Mouse (Mus musculus): ENCODE measurements around the gene St6galnac6. TPM values are rescaled to one million over a fixed set of nuclear protein-coding genes. Genes with fewer than 3 reads are reported as not detected.

The St6galnac6 gene
- total and polyA plus RNA-seq, 3 experiments: 12.5 to 26.5 TPM; not detected in 1

- no peak for DNase-seq (ENCODE audit: low read depth, low spot score)
- Histone ChIP-seq H3K36me3 (ENCODE audit: control insufficient read depth in 1 of 2, insufficient read depth in 2 of 2, low read length in 2 of 2) (no peaks in the 10 kb centered on the region), H3K27me3 (ENCODE audit: control insufficient read depth in 1 of 2, insufficient read depth in 2 of 2, low read length in 2 of 2) (no peaks in the 10 kb centered on the region), H3K9me3 (replicated peaks; ENCODE audit: insufficient read depth, low read length) (no peaks in the 10 kb centered on the region), H3K79me2 (ENCODE audit: control insufficient read depth, insufficient read depth, low read length, poor library complexity) (no peaks in the 10 kb centered on the region), H3K4me1 (ENCODE audit: control insufficient read depth in 1 of 2, insufficient read depth in 2 of 2, low read length in 2 of 2) (no peaks in the 10 kb centered on the region), H3K27ac (ENCODE audit: control insufficient read depth, low read depth, low read length) (no peak overlapping the region), H3K4me3 (ENCODE audit: control insufficient read depth in 1 of 2, insufficient read depth in 1 of 2, low read depth in 2 of 2, low read length in 2 of 2) (no peak overlapping the region), H3K9ac (ENCODE audit: control insufficient read depth, low read depth, low read length, poor library complexity, severe bottlenecking) (no peak overlapping the region)
- TF ChIP-seq KAT2A (conservative IDR thresholded peaks at IDR 0.05; ENCODE audit: low read depth, low read length) (no peak), CTCF (IDR thresholded peaks at IDR 0.05 in 2 of 3, conservative IDR thresholded peaks at IDR 0.05 in 1 of 3; ENCODE audit: control insufficient read depth in 1 of 3, insufficient read depth in 1 of 3, low read depth in 2 of 3, low read length in 3 of 3, poor library complexity in 1 of 3, severe bottlenecking in 1 of 3) (no peak), MAFK (IDR thresholded peaks at IDR 0.05; ENCODE audit: borderline replicate concordance, low read depth, low read length) (no peak), NELFE (IDR thresholded peaks at IDR 0.05; ENCODE audit: low read depth, low read length) (no peak), CHD2 (IDR thresholded peaks at IDR 0.05; ENCODE audit: low read length) (no peak), NRF1 (IDR thresholded peaks at IDR 0.05; ENCODE audit: insufficient read depth, low read depth, low read length, poor library complexity, severe bottlenecking) (no peak)
Measured at GRCm38 (mm10) chr2:32668176-32668575, 68.7 kb downstream of the St6galnac6 start.

DNA sequence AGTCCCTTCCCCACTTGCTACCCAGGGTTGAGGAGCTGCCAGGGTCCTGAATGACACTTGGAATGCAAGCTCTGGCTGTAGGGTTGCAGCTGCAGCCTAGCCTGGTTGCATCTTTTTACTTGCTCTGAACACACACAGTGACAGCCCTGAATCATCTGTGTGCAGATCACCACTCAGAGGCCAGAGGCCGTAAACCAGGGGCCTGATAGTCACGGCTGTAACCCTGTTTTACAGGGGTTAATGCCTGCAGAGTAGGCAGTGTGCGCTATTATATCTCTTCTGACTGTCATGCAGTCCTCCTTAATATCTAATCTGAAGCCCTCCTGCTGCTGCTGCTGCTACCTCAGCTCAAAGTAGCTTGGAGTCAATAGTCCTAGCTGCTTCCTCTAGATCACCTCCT lies 70.4 kb downstream of the St6galnac6 start:
- H3K79me2 ChIP-seq (ENCODE audit: control insufficient read depth, insufficient read depth, low read length, poor library complexity): no peaks in the 10 kb centered on the region
- DNase-seq (ENCODE audit: low read depth, low spot score): peak; percentile 16
- H3K4me1 ChIP-seq (ENCODE audit: control insufficient read depth in 1 of 2, insufficient read depth in 2 of 2, low read length in 2 of 2): no peaks in the 10 kb centered on the region
- TF ChIP-seq TBP (IDR thresholded peaks at IDR 0.05; ENCODE audit: low read depth, low read length) (no peak), EP300 (IDR thresholded peaks at IDR 0.05; ENCODE audit: low read depth in 1 of 2, low read length in 2 of 2) (peak in 1 of 2 experiments; percentile 13; a peak in 1 of 4 replicates)
- H3K36me3 ChIP-seq (ENCODE audit: control insufficient read depth in 1 of 2, insufficient read depth in 2 of 2, low read length in 2 of 2): no peaks in the 10 kb centered on the region
- H3K9ac ChIP-seq (ENCODE audit: control insufficient read depth, low read depth, low read length, poor library complexity, severe bottlenecking): no peak overlapping the region
- no peaks in the 10 kb centered on the region for H3K9me3 ChIP-seq (replicated peaks; ENCODE audit: insufficient read depth, low read length)
- H3K4me3 ChIP-seq (ENCODE audit: control insufficient read depth in 1 of 2, insufficient read depth in 1 of 2, low read depth in 2 of 2, low read length in 2 of 2): no peak overlapping the region
- H3K27ac ChIP-seq (ENCODE audit: control insufficient read depth, low read depth, low read length): no peak overlapping the region
- H3K27me3 ChIP-seq (ENCODE audit: control insufficient read depth in 1 of 2, insufficient read depth in 2 of 2, low read length in 2 of 2): no peaks in the 10 kb centered on the region

Other genes starting within 250 kb of the St6galnac6 start
- gene Ciz1, start 247.4 kb upstream of the St6galnac6 start, total RNA-seq (2012; rRNA removed): 20.7 and 21.6 TPM in 2 replicates
- 10 to 100 TPM in 1 of 2 experiments, not detected in 1; 99.8 TPM for gene Ciz1, start 247.4 kb upstream of the St6galnac6 start, polyA plus RNA-seq (2012; ENCODE audit: insufficient read depth in 1 of 2, insufficient read length in 2 of 2, low read depth in 1 of 2, low replicate concordance in 2 of 2, missing spikeins in 1 of 2)
- gene Dnm1, start 246.4 kb upstream of the St6galnac6 start, total RNA-seq (2012; rRNA removed): 0.42 and 0.49 TPM in 2 replicates
- 1 to 10 TPM in 1 of 2 experiments, not detected in 1; 5.0 TPM for gene Dnm1, start 246.4 kb upstream of the St6galnac6 start, polyA plus RNA-seq (2012; ENCODE audit: insufficient read depth in 1 of 2, insufficient read length in 2 of 2, low read depth in 1 of 2, low replicate concordance in 2 of 2, missing spikeins in 1 of 2)
- gene 1110008P14Rik, start 217.8 kb upstream of the St6galnac6 start, total RNA-seq (2012; rRNA removed): 52.3 and 63.5 TPM in 2 replicates
- gene 1110008P14Rik, start 217.8 kb upstream of the St6galnac6 start, polyA plus RNA-seq (2012; ENCODE audit: insufficient read depth in 1 of 2, insufficient read length in 2 of 2, low read depth in 1 of 2, low replicate concordance in 2 of 2, missing spikeins in 1 of 2): 10 to 100 TPM in 1 of 2 experiments, not detected in 1; 62.9 TPM
- not detected in 2 replicates for gene Lcn2, start 211.5 kb upstream of the St6galnac6 start, total RNA-seq (2012; rRNA removed)
- not detected for gene Lcn2, start 211.5 kb upstream of the St6galnac6 start, polyA plus RNA-seq (2012; ENCODE audit: insufficient read depth in 1 of 2, insufficient read length in 2 of 2, low read depth in 1 of 2, low replicate concordance in 2 of 2, missing spikeins in 1 of 2)
- gene Ptges2, start 203.8 kb upstream of the St6galnac6 start, total RNA-seq (2012; rRNA removed): 30.4 and 33.3 TPM in 2 replicates
- gene Ptges2, start 203.8 kb upstream of the St6galnac6 start, polyA plus RNA-seq (2012; ENCODE audit: insufficient read depth in 1 of 2, insufficient read length in 2 of 2, low read depth in 1 of 2, low replicate concordance in 2 of 2, missing spikeins in 1 of 2): 100 to 1,000 TPM in 1 of 2 experiments, 10 to 100 TPM in 1; 47.0 to 396 TPM
- gene Naif1, start 149.3 kb upstream of the St6galnac6 start, total RNA-seq (2012; rRNA removed): 4.4 and 4.9 TPM in 2 replicates
- gene Naif1, start 149.3 kb upstream of the St6galnac6 start, polyA plus RNA-seq (2012; ENCODE audit: insufficient read depth in 1 of 2, insufficient read length in 2 of 2, low read depth in 1 of 2, low replicate concordance in 2 of 2, missing spikeins in 1 of 2): 1 to 10 TPM in 1 of 2 experiments, not detected in 1; 8.5 TPM
- 28.1 and 32.5 TPM in 2 replicates for gene Slc25a25, start 148.3 kb upstream of the St6galnac6 start, total RNA-seq (2012; rRNA removed)
- gene Slc25a25, start 148.3 kb upstream of the St6galnac6 start, polyA plus RNA-seq (2012; ENCODE audit: insufficient read depth in 1 of 2, insufficient read length in 2 of 2, low read depth in 1 of 2, low replicate concordance in 2 of 2, missing spikeins in 1 of 2): 10 to 100 TPM in 1 of 2 experiments, not detected in 1; 22.3 TPM
- 1.5 and 2.4 TPM in 2 replicates for gene Fam102a, start 64.4 kb upstream of the St6galnac6 start, total RNA-seq (2012; rRNA removed)
- 1 to 10 TPM in 1 of 2 experiments, not detected in 1; 1.8 TPM for gene Fam102a, start 64.4 kb upstream of the St6galnac6 start, polyA plus RNA-seq (2012; ENCODE audit: insufficient read depth in 1 of 2, insufficient read length in 2 of 2, low read depth in 1 of 2, low replicate concordance in 2 of 2, missing spikeins in 1 of 2)
- 39.5 and 45.8 TPM in 2 replicates for gene Dpm2, start 28.9 kb upstream of the St6galnac6 start, total RNA-seq (2012; rRNA removed)
- 100 to 1,000 TPM in 1 of 2 experiments, not detected in 1; 109 TPM for gene Dpm2, start 28.9 kb upstream of the St6galnac6 start, polyA plus RNA-seq (2012; ENCODE audit: insufficient read depth in 1 of 2, insufficient read length in 2 of 2, low read depth in 1 of 2, low replicate concordance in 2 of 2, missing spikeins in 1 of 2)
- gene Pip5kl1, start 24.9 kb upstream of the St6galnac6 start, total RNA-seq (2012; rRNA removed): 0.56 and 0.58 TPM in 2 replicates
- under 1 TPM in 1 of 2 experiments, not detected in 1; 0.22 TPM for gene Pip5kl1, start 24.9 kb upstream of the St6galnac6 start, polyA plus RNA-seq (2012; ENCODE audit: insufficient read depth in 1 of 2, insufficient read length in 2 of 2, low read depth in 1 of 2, low replicate concordance in 2 of 2, missing spikeins in 1 of 2)
- gene 9430097D07Rik, start 24.0 kb upstream of the St6galnac6 start, total RNA-seq (2012; rRNA removed): 0.12 and 0.13 TPM in 2 replicates
- under 1 TPM in 1 of 2 experiments, not detected in 1; 0.11 TPM for gene 9430097D07Rik, start 24.0 kb upstream of the St6galnac6 start, polyA plus RNA-seq (2012; ENCODE audit: insufficient read depth in 1 of 2, insufficient read length in 2 of 2, low read depth in 1 of 2, low replicate concordance in 2 of 2, missing spikeins in 1 of 2)
- gene St6galnac4, start 12.6 kb upstream of the St6galnac6 start, total RNA-seq (2012; rRNA removed): 44.3 and 58.3 TPM in 2 replicates
- gene St6galnac4, start 12.6 kb upstream of the St6galnac6 start, polyA plus RNA-seq (2012; ENCODE audit: insufficient read depth in 1 of 2, insufficient read length in 2 of 2, low read depth in 1 of 2, low replicate concordance in 2 of 2, missing spikeins in 1 of 2): 100 to 1,000 TPM in 1 of 2 experiments, not detected in 1; 109 TPM
- 0.12 TPM in 1 of 2 replicates, not detected in the other for gene Ak1, start 22.0 kb downstream of the St6galnac6 start, total RNA-seq (2012; rRNA removed)
- under 1 TPM in 1 of 2 experiments, not detected in 1; 0.13 TPM for gene Ak1, start 22.0 kb downstream of the St6galnac6 start, polyA plus RNA-seq (2012; ENCODE audit: insufficient read depth in 1 of 2, insufficient read length in 2 of 2, low read depth in 1 of 2, low replicate concordance in 2 of 2, missing spikeins in 1 of 2)
- gene Eng, start 46.9 kb downstream of the St6galnac6 start, total RNA-seq (2012; rRNA removed): 0.33 and 0.73 TPM in 2 replicates
- gene Eng, start 46.9 kb downstream of the St6galnac6 start, polyA plus RNA-seq (2012; ENCODE audit: insufficient read depth in 1 of 2, insufficient read length in 2 of 2, low read depth in 1 of 2, low replicate concordance in 2 of 2, missing spikeins in 1 of 2): 1 to 10 TPM in 1 of 2 experiments, not detected in 1; 1.0 TPM
- gene Fpgs, start 104.4 kb downstream of the St6galnac6 start, total RNA-seq (2012; rRNA removed): 32.5 and 40.0 TPM in 2 replicates
- gene Fpgs, start 104.4 kb downstream of the St6galnac6 start, polyA plus RNA-seq (2012; ENCODE audit: insufficient read depth in 1 of 2, insufficient read length in 2 of 2, low read depth in 1 of 2, low replicate concordance in 2 of 2, missing spikeins in 1 of 2): 10 to 100 TPM in 1 of 2 experiments, not detected in 1; 73.9 TPM
- 30.9 and 37.7 TPM in 2 replicates for gene Cdk9, start 113.4 kb downstream of the St6galnac6 start, total RNA-seq (2012; rRNA removed)
- gene Cdk9, start 113.4 kb downstream of the St6galnac6 start, polyA plus RNA-seq (2012; ENCODE audit: insufficient read depth in 1 of 2, insufficient read length in 2 of 2, low read depth in 1 of 2, low replicate concordance in 2 of 2, missing spikeins in 1 of 2): 100 to 1,000 TPM in 1 of 2 experiments, not detected in 1; 125 TPM
- 0.19 and 0.26 TPM in 2 replicates for gene Sh2d3c, start 121.3 kb downstream of the St6galnac6 start, total RNA-seq (2012; rRNA removed)
- gene Sh2d3c, start 121.3 kb downstream of the St6galnac6 start, polyA plus RNA-seq (2012; ENCODE audit: insufficient read depth in 1 of 2, insufficient read length in 2 of 2, low read depth in 1 of 2, low replicate concordance in 2 of 2, missing spikeins in 1 of 2): under 1 TPM in 1 of 2 experiments, not detected in 1; 0.43 TPM
- not detected in 2 replicates for gene 6330409D20Rik, start 141.3 kb downstream of the St6galnac6 start, total RNA-seq (2012; rRNA removed)
- not detected for gene 6330409D20Rik, start 141.3 kb downstream of the St6galnac6 start, polyA plus RNA-seq (2012; ENCODE audit: insufficient read depth in 1 of 2, insufficient read length in 2 of 2, low read depth in 1 of 2, low replicate concordance in 2 of 2, missing spikeins in 1 of 2)
- 46.6 and 54.7 TPM in 2 replicates for gene Tor2a, start 157.5 kb downstream of the St6galnac6 start, total RNA-seq (2012; rRNA removed)
- 10 to 100 TPM in 1 of 2 experiments, not detected in 1; 62.2 TPM for gene Tor2a, start 157.5 kb downstream of the St6galnac6 start, polyA plus RNA-seq (2012; ENCODE audit: insufficient read depth in 1 of 2, insufficient read length in 2 of 2, low read depth in 1 of 2, low replicate concordance in 2 of 2, missing spikeins in 1 of 2)
- gene Ttc16, start 175.9 kb downstream of the St6galnac6 start, total RNA-seq (2012; rRNA removed): 0.26 and 0.69 TPM in 2 replicates
- gene Ttc16, start 175.9 kb downstream of the St6galnac6 start, polyA plus RNA-seq (2012; ENCODE audit: insufficient read depth in 1 of 2, insufficient read length in 2 of 2, low read depth in 1 of 2, low replicate concordance in 2 of 2, missing spikeins in 1 of 2): under 1 TPM in 1 of 2 experiments, not detected in 1; 0.35 TPM
- 18.0 and 27.9 TPM in 2 replicates for gene Ptrh1, start 176.1 kb downstream of the St6galnac6 start, total RNA-seq (2012; rRNA removed)
- gene Ptrh1, start 176.1 kb downstream of the St6galnac6 start, polyA plus RNA-seq (2012; ENCODE audit: insufficient read depth in 1 of 2, insufficient read length in 2 of 2, low read depth in 1 of 2, low replicate concordance in 2 of 2, missing spikeins in 1 of 2): 10 to 100 TPM in 1 of 2 experiments, not detected in 1; 12.3 TPM
- 0.12 and 0.13 TPM in 2 replicates for gene Cfap157, start 184.7 kb downstream of the St6galnac6 start, total RNA-seq (2012; rRNA removed)
- 1 to 10 TPM in 1 of 2 experiments, not detected in 1; 2.3 TPM for gene Cfap157, start 184.7 kb downstream of the St6galnac6 start, polyA plus RNA-seq (2012; ENCODE audit: insufficient read depth in 1 of 2, insufficient read length in 2 of 2, low read depth in 1 of 2, low replicate concordance in 2 of 2, missing spikeins in 1 of 2)
- gene Stxbp1, start 247.5 kb downstream of the St6galnac6 start, total RNA-seq (2012; rRNA removed): 7.1 and 8.2 TPM in 2 replicates
- gene Stxbp1, start 247.5 kb downstream of the St6galnac6 start, polyA plus RNA-seq (2012; ENCODE audit: insufficient read depth in 1 of 2, insufficient read length in 2 of 2, low read depth in 1 of 2, low replicate concordance in 2 of 2, missing spikeins in 1 of 2): 10 to 100 TPM in 1 of 2 experiments, not detected in 1; 33.2 TPM

All from MEL (cell line).